Mouse (Mus musculus): ENCODE results near the gene Bend5.

DNA sequence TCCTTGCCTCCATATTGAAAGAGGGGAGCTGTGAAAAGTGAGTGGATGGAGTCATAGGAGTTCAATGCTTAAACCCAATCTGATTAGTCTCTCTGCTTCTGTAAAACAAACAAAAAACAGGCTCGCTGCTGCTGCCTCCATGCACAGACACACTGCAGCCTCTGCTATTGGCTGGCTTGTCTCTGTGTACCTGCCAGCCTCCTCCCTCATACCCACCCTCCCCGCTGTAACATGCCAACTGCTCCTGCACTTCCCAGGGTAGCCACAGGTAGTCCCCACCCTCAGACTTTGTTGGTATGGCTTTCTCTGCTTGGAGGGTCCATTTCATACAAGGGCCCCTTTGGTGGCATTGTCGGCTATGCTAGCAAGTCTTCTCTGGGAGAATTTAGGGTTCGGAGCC is 62.7 kb downstream of the Bend5 start:
- TF ChIP-seq CTCF (conservative IDR thresholded peaks at IDR 0.05; ENCODE audit: low read length) (no peak), NANOG (IDR thresholded peaks at IDR 0.05; ENCODE audit: borderline replicate concordance, low read length) (no peak)

Measured in E14TG2a.4 (cell line).